Mouse (Mus musculus) ovary, postnatal 36 days (tissue): ENCODE data around the gene Fam57b.

Experiments
- DNase-seq: peaks from one replicate; pipeline ENCODE4 v3.0.0; 2022; ENCODE audit warnings: low spot score, mixed read lengths

The Fam57b gene

DNA sequence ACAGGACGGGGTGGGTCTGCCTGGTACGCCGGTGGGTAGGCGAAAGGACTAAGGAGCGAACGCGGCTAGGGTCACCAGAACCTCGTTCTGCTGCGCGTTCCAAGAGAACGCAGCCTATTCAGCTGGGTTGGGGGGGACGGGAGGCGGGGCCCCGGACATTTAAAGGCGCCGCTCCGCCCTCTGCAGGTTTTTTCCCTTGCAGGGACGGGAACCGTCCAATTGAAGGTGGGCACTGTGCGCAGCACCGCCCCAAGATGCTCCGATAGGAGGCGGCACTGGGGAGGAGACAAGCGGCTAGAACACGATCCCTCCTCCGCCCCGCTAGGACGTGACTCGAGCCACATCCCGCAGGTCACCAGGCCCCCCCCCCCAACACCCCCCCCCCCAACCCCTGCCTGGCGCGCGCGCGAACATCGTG, 1.6 kb downstream of the Fam57b start:
- peak; percentile 97 for DNase-seq

DNA sequence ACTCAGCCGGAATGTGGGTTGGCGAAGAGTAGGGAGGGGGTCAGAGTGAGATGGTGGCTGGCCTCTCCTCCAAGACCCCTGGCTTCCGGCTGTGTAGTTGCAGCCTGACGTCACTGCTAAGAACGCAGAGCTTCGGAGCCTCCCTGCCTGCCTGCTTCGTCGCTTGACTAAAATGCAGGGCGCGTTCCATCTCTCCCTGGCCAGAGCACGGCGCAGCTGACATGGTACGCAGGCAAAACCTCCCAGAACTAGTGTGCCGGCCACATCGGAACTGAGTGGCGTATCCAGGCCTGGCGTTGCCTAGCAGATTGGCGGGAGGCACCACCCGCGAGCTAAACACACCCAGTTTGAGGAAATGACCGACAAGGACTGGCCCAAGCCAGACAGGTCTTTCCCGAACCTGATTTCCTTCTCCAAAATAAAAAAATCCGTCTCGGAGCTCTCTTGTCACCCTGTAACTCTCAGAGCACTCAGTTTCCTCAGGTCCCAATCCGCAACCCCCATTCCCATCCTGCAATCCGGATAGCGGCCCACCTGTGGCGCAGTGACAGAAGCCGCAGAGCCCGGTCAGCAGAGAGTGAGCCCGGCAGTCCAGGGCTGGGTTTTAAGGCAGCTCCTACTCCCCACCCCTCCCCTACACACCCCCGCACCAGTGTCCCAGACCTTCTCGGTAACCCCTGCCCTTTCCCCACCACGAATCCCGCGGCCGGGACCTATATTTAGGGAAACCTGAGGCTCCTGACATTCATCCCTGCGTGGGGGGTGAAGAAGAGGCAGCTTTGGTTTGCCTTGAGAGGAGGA, 2.2 kb downstream of the Fam57b start:
- no peak for DNase-seq

- DNase-seq, result no peak
These were observed 3.0 kb downstream of the Fam57b start for GRCm38 (mm10) chr7:126800269-126801056.

DNA sequence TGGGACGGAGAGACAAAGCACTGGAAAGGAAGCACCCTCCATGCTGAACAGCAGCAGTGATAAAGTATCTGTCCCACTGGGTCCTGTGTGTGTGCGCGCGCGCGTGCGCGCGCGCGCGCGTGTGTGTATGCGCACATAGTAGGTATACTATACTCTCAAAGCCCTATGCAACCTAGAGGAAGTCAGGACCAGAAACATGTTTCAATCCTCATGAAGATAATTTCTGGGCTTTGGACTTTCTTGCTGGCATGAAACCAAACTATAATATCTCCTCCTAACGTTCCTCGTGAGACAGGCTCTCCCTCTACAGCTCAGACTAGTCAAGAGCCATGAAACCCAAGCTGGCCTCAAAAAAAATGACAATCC, 3.6 kb downstream of the Fam57b start:
- no peak for DNase-seq

DNA sequence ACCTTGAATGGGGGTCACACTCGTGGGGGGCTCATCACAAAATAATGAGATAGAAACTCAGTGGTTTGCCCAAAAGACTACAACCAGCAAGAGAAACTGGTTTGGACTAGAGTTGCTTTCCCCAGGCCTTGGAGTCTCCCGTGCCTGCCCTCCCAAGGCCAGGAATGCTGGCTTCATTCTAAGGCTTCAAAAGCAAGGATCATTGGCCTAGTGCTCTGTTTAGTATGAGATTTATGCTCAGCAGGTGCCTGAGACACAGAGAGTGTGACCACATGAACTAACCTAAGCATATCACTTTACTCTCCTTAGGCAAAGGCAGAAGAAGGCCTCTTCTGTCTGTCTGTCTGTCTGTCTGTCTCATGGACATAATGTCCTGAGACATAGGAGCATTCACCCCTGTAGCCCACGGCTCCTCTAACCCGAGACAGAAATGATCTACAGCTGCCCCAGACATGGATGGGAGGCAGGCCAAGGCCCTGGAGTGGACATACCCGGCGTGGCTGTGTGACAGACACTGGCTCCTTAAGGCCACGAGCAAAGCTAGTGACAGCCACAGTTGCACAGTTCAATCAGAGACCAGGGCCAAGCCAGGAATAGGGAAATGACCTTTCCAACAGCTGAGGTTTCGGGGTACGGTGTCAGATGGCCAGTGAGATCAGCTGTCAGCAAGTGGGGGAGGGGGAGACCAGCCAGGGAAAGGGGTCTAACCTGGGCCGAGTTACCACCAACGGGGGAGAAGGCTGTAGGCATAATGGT, 4.8 kb downstream of the Fam57b start:
- DNase-seq, result no peak

GRCm38 (mm10) chr7:126803181-126803580, 5.7 kb downstream of the Fam57b start:
- DNase-seq, result no peak

GRCm38 (mm10) chr7:126803751-126804150, 6.3 kb downstream of the Fam57b start:
- DNase-seq, result no peak

DNA sequence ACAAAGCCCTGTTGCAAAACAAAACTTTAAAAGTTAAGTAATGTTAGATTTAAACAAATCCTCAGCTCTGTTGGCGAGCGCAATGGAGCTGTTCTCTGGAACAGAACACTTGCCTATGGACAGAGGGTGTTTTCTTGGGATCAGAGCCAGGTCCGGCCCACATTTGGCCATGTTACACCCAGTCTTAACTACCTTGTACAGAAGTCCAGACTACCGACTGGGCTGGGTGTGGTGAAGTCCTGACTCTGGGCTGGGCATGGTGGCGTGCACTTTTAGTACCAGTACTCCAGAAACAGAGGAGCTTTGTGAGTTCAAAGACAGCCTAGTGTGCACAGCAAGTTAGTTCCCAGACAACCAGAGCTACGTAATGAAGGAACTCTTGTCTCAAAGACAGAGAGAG, 9.5 kb downstream of the Fam57b start:
- DNase-seq, result no peak

GRCm38 (mm10) chr7:126807405-126807804, 9.9 kb downstream of the Fam57b start:
- DNase-seq, result no peak

- DNase-seq, result peak; percentile 87
These were observed 11.4 kb downstream of the Fam57b start for GRCm38 (mm10) chr7:126808703-126809455.

DNA sequence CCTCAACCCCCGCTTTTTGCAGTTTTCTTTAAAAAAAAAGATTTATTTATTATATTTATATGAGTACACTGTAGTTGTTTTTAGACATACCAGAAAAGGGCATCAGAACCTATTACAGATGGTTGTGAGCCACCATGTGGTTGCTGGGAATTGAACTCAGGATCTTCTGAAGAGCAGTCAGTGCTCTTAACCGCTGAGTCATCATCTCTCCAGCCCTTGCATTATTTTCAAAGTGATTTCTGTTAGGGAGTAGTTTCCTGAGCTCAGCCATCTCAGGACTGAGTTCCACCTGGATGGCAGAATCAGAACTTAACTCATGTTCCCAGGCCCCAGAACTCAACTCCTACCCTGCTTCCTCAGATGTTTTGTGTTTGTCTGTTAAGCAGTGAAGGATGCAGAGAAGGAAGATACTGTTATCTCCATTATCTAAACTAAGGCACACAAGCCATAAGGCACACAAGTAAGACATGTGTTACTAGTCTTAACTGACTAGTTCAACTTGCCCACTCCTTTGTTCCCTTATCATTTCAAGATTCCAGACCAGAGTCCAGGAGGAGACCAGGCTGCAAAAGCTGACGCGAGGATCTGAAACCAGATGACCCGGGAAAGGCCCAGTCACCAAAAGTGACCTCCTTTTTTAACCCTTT, 12.4 kb downstream of the Fam57b start:
- DNase-seq, result no peak

DNA sequence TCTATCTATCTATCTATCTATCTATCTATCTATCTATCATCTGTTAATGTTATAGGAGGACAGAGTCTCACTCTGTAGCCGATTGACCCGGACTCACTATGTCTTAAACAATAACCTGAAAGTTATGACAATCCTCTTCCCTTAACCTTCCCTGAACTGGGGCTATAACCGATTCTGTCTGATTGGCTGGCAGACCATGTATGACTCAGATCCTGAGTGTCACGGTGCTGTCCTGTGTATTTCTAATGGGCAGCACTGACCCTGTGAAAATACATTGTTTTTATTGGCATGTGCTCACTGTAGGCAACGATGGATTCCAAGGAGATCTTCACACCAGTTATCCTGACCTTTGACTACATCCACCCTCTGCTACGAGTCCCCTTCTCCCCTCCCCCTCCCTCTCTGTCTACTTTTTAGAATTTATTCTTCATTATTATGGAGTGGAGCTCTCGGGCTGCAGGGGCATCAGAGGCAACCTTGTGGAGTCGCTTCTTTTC, 18.3 kb downstream of the Fam57b start:
- no peak for DNase-seq

DNA sequence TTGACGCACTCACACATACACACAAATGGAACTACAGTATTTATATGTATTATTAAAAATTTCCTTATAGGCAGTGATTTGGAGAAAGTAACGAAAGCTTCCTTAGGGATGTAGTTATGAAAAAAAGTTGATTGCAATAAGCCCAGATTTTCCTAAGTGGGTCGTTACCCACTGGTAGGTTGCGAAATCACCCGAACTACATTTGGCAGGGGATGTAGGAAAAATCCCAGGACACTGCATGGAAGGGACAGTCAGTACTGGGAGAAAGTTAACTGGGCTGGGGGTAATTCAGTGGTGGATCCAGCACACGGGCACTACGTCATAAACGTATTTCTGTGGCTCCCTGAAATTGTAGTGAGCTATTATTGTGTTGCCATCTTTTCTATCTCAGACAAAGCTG, 19.0 kb downstream of the Fam57b start:
- DNase-seq, result no peak

DNA sequence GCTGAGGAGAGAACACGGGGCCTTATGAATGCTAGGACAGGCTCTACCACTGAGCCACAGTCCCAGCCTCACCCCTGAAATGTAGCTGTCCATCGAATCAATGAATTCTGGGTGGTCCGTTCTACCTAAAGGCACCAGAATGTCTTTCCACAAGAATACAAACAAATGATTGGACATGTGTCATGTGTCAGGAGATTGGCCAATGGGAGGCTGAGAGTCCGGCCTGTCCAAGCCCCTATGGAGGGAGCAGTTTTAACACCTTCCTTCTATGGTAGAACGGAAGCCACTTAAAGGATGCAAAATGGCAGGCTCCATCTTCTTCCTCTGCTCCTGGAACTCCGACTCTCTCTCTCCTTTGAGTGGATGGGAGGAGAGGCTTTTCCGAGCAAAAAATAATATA, 20.1 kb downstream of the Fam57b start:
- no peak for DNase-seq

- DNase-seq, result no peak
These were observed 21.4 kb downstream of the Fam57b start for GRCm38 (mm10) chr7:126818818-126819217.

- DNase-seq, result peak; percentile 78
These were observed 24.5 kb downstream of the Fam57b start for GRCm38 (mm10) chr7:126821835-126822511.

GRCm38 (mm10) chr7:126822741-126823140, 25.3 kb downstream of the Fam57b start:
- DNase-seq, result no peak

DNA sequence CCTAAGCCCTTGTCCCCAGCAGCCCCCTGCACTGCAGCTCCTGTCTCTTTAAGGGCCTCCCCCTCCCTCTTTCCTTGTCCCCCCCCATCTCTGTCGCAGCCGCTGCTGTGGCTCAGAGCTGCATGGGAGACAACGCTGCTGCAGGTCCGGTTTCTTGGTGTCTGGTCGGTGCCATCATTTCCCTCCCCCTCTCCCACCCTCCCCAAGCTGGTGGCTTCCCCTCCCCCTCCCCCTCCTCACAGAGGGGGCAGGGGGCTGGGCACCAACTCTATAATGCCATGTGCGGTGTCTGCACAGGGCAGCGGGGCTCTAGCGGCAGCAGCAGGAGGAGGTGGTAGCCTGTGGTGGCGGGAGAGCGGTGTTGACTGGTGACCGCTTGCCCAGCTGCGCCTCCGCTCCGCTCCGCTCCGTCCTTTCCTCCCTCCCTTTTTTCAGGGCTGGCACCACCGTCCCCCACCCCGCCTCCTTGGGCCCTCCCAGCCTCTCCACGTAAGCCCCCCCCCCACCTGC, 25.8 kb downstream of the Fam57b start:
- DNase-seq, result no peak

- DNase-seq, result no peak
These were observed 26.5 kb downstream of the Fam57b start for GRCm38 (mm10) chr7:126823940-126824339.

- no peak for DNase-seq
These were observed 27.9 kb downstream of the Fam57b start for GRCm38 (mm10) chr7:126825403-126825802.
